Mouse (Mus musculus): ENCODE data around the gene Trim41. TPM values are rescaled to one million over a fixed set of nuclear protein-coding genes. Genes with fewer than 3 reads are reported as not detected.
"Not testable (repeated sequence)": the region's sequence is repeated elsewhere in the genome, so short reads cannot be mapped to it uniquely, and the experiment has no call there.

The Trim41 gene
- polyA plus RNA-seq, 1 experiment from 2014 or later: 6.9 TPM

- ATAC-seq: no peak
- H3K36me3 ChIP-seq (ENCODE audit: control insufficient read depth, insufficient read depth, low read length): no peaks in the 10 kb centered on the region
- 38% methylated on average over 8 of the region's 9 CpGs for WGBS
- peak overlapping the region; percentile 68 for H3K4me2 ChIP-seq (ENCODE audit: low read length)
- peak overlapping the region; percentile 62; the same call in 1 of the 2 replicates for H3K4me3 ChIP-seq (ENCODE audit: low read depth, low read length)
- H3K27ac ChIP-seq (ENCODE audit: low read length): no peak overlapping the region
- 0 out of 2 replicates have a peak, but pooled peaks cover 4% of the 10 kb centered on the region for H3K4me1 ChIP-seq (ENCODE audit: control insufficient read depth, insufficient read depth, low read length)
- no peaks in the 10 kb centered on the region; the same call in 1 of the 2 replicates for H3K27me3 ChIP-seq (ENCODE audit: control insufficient read depth, insufficient read depth, low read depth, low read length)
- no peaks in the 10 kb centered on the region for H3K9me3 ChIP-seq (replicated peaks; ENCODE audit: control insufficient read depth, low read length, poor library complexity, severe bottlenecking)
- no peak overlapping the region for H3K9ac ChIP-seq (ENCODE audit: low read depth, low read length)
Observed at GRCm38 (mm10) chr11:48833078-48833730, 16.1 kb upstream of the Trim41 start.

GRCm38 (mm10) chr11:48831273-48831672, 14.1 kb upstream of the Trim41 start:
- H3K9me3 ChIP-seq (replicated peaks; ENCODE audit: control insufficient read depth, low read length, poor library complexity, severe bottlenecking): no peaks in the 10 kb centered on the region
- H3K4me3 ChIP-seq (ENCODE audit: low read depth, low read length): no peak overlapping the region
- H3K36me3 ChIP-seq (ENCODE audit: control insufficient read depth, insufficient read depth, low read length): no peaks in the 10 kb centered on the region
- no peak overlapping the region for H3K4me2 ChIP-seq (ENCODE audit: low read length)
- no peaks in the 10 kb centered on the region; the same call in 1 of the 2 replicates for H3K27me3 ChIP-seq (ENCODE audit: control insufficient read depth, insufficient read depth, low read depth, low read length)
- peaks cover 7% of the 10 kb centered on the region for H3K4me1 ChIP-seq (ENCODE audit: control insufficient read depth, insufficient read depth, low read length)
- no peak overlapping the region for H3K27ac ChIP-seq (ENCODE audit: low read length)
- no peak for ATAC-seq
- no peak overlapping the region for H3K9ac ChIP-seq (ENCODE audit: low read depth, low read length)
- WGBS: 78% methylated on average over 2 of the region's 2 CpGs

GRCm38 (mm10) chr11:48830279-48830678, 13.1 kb upstream of the Trim41 start:
- Histone ChIP-seq H3K36me3 (ENCODE audit: control insufficient read depth, insufficient read depth, low read length) (no peaks in the 10 kb centered on the region), H3K27ac (ENCODE audit: low read length) (no peak overlapping the region), H3K4me2 (ENCODE audit: low read length) (no peak overlapping the region), H3K4me1 (ENCODE audit: control insufficient read depth, insufficient read depth, low read length) (peaks cover 7% of the 10 kb centered on the region), H3K9me3 (replicated peaks; ENCODE audit: control insufficient read depth, low read length, poor library complexity, severe bottlenecking) (no peaks in the 10 kb centered on the region), H3K9ac (ENCODE audit: low read depth, low read length) (no peak overlapping the region), H3K4me3 (ENCODE audit: low read depth, low read length) (no peak overlapping the region), H3K27me3 (ENCODE audit: control insufficient read depth, insufficient read depth, low read depth, low read length) (no peaks in the 10 kb centered on the region)
- WGBS: 78% methylated on average over 2 of the region's 2 CpGs
- ATAC-seq: no peak

GRCm38 (mm10) chr11:48827926-48828325, 10.8 kb upstream of the Trim41 start:
- Histone ChIP-seq H3K36me3 (ENCODE audit: control insufficient read depth, insufficient read depth, low read length) (no peaks in the 10 kb centered on the region), H3K9ac (ENCODE audit: low read depth, low read length) (no peak overlapping the region), H3K9me3 (replicated peaks; ENCODE audit: control insufficient read depth, low read length, poor library complexity, severe bottlenecking) (no peaks in the 10 kb centered on the region), H3K4me1 (ENCODE audit: control insufficient read depth, insufficient read depth, low read length) (peaks cover 9% of the 10 kb centered on the region), H3K4me3 (ENCODE audit: low read depth, low read length) (no peak overlapping the region), H3K27ac (ENCODE audit: low read length) (no peak overlapping the region), H3K27me3 (ENCODE audit: control insufficient read depth, insufficient read depth, low read depth, low read length) (peaks cover 3% of the 10 kb centered on the region; the same call in 1 of the 2 replicates), H3K4me2 (ENCODE audit: low read length) (no peak overlapping the region)
- ATAC-seq: no peak
- 64% methylated on average over 6 of the region's 6 CpGs for WGBS

GRCm38 (mm10) chr11:48826752-48827096, 9.6 kb upstream of the Trim41 start:
- Histone ChIP-seq H3K9me3 (replicated peaks; ENCODE audit: control insufficient read depth, low read length, poor library complexity, severe bottlenecking) (no peaks in the 10 kb centered on the region), H3K36me3 (ENCODE audit: control insufficient read depth, insufficient read depth, low read length) (no peaks in the 10 kb centered on the region), H3K4me3 (ENCODE audit: low read depth, low read length) (peak overlapping the region; percentile 45), H3K27me3 (ENCODE audit: control insufficient read depth, insufficient read depth, low read depth, low read length) (peaks cover 7% of the 10 kb centered on the region), H3K4me2 (ENCODE audit: low read length) (peak overlapping the region; percentile 63), H3K4me1 (ENCODE audit: control insufficient read depth, insufficient read depth, low read length) (peaks cover 12% of the 10 kb centered on the region), H3K27ac (ENCODE audit: low read length) (no peak overlapping the region), H3K9ac (ENCODE audit: low read depth, low read length) (0 out of 2 replicates have a peak overlapping the region, but pooled peaks have one; percentile 34)
- 0% methylated on average over 6 of the region's 6 CpGs for WGBS
- no peak for ATAC-seq

GRCm38 (mm10) chr11:48825979-48826751, 9.0 kb upstream of the Trim41 start, which contains the start of the genes Trim7 and Gm12184:
Gene Trim7, plus strand, starts transcription at chr11:48826140.
Gene Gm12184, minus strand, starts transcription at chr11:48826655.
- H3K36me3 ChIP-seq (ENCODE audit: control insufficient read depth, insufficient read depth, low read length); H3K27me3 ChIP-seq (ENCODE audit: control insufficient read depth, insufficient read depth, low read depth, low read length); H3K9me3 ChIP-seq (replicated peaks; ENCODE audit: control insufficient read depth, low read length, poor library complexity, severe bottlenecking); H3K27ac ChIP-seq (ENCODE audit: low read length): not testable (repeated sequence)
- peak within 1 kb of the TSS; percentile 63 for H3K4me2 ChIP-seq (ENCODE audit: low read length)
- H3K9ac ChIP-seq (ENCODE audit: low read depth, low read length): 0 out of 2 replicates have a peak within 1 kb of the TSS, but pooled peaks have one; percentile 34
- peaks cover 12% of the 10 kb centered on the region for H3K4me1 ChIP-seq (ENCODE audit: control insufficient read depth, insufficient read depth, low read length)
- WGBS: under 1% methylated on average over 29 of the region's 92 CpGs
- peak within 1 kb of the TSS; percentile 45 for H3K4me3 ChIP-seq (ENCODE audit: low read depth, low read length)
- ATAC-seq: peak; percentile 70

GRCm38 (mm10) chr11:48824311-48824830, 7.2 kb upstream of the Trim41 start:
- H3K27me3 ChIP-seq (ENCODE audit: control insufficient read depth, insufficient read depth, low read depth, low read length): peaks cover 7% of the 10 kb centered on the region
- no peak for ATAC-seq
- peak overlapping the region; percentile 29 for H3K4me3 ChIP-seq (ENCODE audit: low read depth, low read length)
- H3K27ac ChIP-seq (ENCODE audit: low read length): no peak overlapping the region
- H3K4me1 ChIP-seq (ENCODE audit: control insufficient read depth, insufficient read depth, low read length): peaks cover 12% of the 10 kb centered on the region
- no peaks in the 10 kb centered on the region for H3K9me3 ChIP-seq (replicated peaks; ENCODE audit: control insufficient read depth, low read length, poor library complexity, severe bottlenecking)
- H3K4me2 ChIP-seq (ENCODE audit: low read length): peak overlapping the region; percentile 53
- WGBS: 5% methylated on average over 22 of the region's 22 CpGs
- H3K9ac ChIP-seq (ENCODE audit: low read depth, low read length): no peak overlapping the region
- H3K36me3 ChIP-seq (ENCODE audit: control insufficient read depth, insufficient read depth, low read length): no peaks in the 10 kb centered on the region

- WGBS: 1% methylated on average over 15 of the region's 15 CpGs
- H3K36me3 ChIP-seq (ENCODE audit: control insufficient read depth, insufficient read depth, low read length): no peaks in the 10 kb centered on the region
- peaks cover 12% of the 10 kb centered on the region for H3K4me1 ChIP-seq (ENCODE audit: control insufficient read depth, insufficient read depth, low read length)
- H3K9ac ChIP-seq (ENCODE audit: low read depth, low read length): no peak overlapping the region
- ATAC-seq: peak; percentile 36
- peaks cover 7% of the 10 kb centered on the region for H3K27me3 ChIP-seq (ENCODE audit: control insufficient read depth, insufficient read depth, low read depth, low read length)
- peak overlapping the region; percentile 53 for H3K4me2 ChIP-seq (ENCODE audit: low read length)
- no peak overlapping the region for H3K27ac ChIP-seq (ENCODE audit: low read length)
- H3K9me3 ChIP-seq (replicated peaks; ENCODE audit: control insufficient read depth, low read length, poor library complexity, severe bottlenecking): no peaks in the 10 kb centered on the region
- peak overlapping the region; percentile 29 for H3K4me3 ChIP-seq (ENCODE audit: low read depth, low read length)
Observed at GRCm38 (mm10) chr11:48823536-48823972, 6.4 kb upstream of the Trim41 start.

All from midbrain, embryonic 16.5 days (tissue).